Mouse (Mus musculus) c-Kit-positive CD71-positive TER-119-positive erythroid progenitor cells, embryonic 14.5 days (primary cell): ENCODE results near the gene Sdr16c6.

ENCODE experiments used
- DNase-seq: peaks from one replicate; pipeline ENCODE4 v3.0.0-alpha.2; 2013; ENCODE audit warnings: low spot score

Gene Sdr16c6

DNA sequence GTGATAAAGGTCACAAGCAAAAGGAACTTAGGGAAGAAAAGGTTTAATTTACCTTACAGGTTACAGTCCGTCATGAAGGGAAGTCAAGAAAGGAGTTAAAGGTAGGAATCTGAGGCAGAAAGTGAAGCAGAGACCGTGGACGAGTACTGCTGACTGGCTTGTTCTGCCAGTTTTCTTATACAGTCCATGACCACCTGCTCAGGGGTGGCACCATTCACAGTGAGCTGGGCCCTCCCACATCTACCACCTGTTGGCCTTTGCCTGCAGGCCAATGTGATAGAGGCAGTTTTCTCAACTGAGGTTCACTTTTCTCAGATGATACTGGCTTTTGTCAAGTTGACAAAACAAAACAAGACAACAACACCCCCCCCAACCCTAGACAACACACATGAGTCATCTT is at the start of gene Sdr16c6:
Gene Sdr16c6 (minus strand): TSS at position 151 of the 400 bp plus-strand sequence.
- DNase-seq: no peak

DNA sequence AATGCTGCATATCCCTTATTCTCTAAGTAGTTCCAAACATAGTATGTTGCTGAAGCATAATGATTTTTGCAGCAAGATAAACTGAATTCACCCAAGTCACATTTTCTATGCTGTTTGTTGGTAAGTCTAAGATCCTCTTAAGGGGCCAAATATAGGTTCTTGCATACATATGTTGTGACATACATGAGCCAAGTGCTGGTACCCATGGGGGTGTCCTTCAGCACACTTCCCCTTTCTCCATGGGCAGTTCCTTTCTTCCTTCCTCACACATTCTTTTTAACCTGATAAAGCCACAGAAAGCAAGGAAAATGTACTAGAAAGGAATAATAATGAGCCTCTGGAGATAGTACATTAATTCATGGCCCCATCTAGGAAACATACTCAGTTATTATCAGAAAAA is 2.9 kb upstream of the Sdr16c6 start:
- no peak for DNase-seq

GRCm38 (mm10) chr4:4079132-4079531 is 1.8 kb upstream of the Sdr16c6 start:
- DNase-seq: no peak

DNA sequence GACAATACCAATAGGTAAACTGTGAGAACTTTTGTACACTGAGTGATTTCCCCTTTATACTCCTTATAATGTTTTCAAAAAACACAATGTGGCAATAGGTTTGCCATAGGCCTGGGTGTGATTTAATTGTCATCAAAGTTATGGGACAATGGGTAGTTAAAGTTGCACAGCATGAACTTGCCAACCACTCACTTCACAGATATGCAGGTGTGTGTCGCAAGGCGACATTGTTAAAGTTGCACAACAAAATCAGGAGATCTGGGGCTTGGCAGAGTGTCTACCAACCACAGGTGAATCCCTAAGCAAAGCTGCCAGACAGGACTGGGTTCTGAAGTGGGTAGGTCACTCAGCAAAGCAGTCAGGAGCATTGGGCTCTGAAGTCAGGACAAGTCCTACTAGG is 1.3 kb downstream of the Sdr16c6 start:
- DNase-seq: no peak
